Mouse (Mus musculus): ENCODE results near the gene Tmem14a.
"Not testable (repeated sequence)": the region's sequence is repeated elsewhere in the genome, so short reads cannot be mapped to it uniquely, and the experiment has no call there.

The Tmem14a gene

DNA sequence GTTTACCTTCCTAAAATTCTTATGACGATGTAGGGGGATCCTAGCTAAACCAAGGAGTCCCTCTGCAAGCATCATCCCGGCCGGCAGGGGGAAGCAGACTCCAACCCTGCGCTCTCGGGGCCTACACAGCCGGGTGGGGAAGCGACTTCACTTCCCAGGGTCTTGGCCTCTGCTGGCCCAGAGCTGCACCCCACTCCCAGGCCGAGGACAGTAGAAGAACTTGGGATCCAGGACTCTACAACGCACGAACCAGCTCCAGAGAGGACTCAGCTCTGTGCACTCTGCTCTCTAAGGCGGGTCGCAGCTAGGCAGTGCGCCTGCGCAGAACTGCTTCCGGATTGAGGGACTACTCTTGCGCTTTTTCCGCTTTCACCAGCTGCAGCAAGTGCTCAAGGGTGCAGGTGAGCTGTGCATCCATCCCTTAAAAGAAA lies at the start of gene Tmem14a:
TSS of gene Tmem14a (plus strand) at position 87 of the 431 bp plus-strand sequence.
- DNase-seq, result peak; percentile 86 to 91

DNA sequence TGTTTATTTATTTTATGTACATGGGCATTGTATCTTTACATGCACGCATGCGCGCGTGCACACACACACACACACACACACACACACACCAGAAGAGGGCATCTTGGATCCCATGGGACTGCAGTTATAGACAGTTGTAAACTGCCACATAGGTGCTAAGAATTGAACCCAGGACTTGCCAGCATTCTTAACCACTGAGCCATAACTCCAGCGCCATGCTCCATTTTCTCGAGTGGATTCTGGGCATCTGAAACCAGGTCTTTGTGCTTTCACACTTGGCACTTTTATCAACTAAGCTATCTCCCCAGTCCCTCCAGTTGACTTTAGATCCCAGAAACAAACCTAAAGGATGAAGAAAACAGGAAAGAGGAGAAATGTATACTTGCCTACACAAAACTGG lies 33.2 kb upstream of the Tmem14a start:
- DNase-seq, result no peak

DNA sequence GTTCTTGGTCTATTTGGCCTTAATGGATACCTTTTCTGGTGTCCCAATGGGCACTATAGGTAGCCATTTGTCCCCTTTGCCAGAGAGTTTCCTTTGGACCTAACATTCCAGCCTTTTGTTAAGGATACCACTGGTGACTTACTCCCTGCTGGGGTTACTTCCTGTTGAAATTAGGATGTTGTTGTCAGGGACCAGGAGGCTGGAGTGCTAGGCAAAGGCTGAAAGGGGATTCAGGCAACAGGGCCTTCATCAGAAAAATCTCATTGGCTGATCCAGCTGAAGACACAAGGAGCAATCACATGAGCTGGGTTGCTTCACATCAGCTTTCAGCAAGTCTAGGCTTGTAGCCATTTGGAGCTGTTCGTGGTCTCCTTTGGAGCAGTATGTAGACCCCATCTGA lies 12.1 kb upstream of the Tmem14a start:
- no peak for DNase-seq

DNA sequence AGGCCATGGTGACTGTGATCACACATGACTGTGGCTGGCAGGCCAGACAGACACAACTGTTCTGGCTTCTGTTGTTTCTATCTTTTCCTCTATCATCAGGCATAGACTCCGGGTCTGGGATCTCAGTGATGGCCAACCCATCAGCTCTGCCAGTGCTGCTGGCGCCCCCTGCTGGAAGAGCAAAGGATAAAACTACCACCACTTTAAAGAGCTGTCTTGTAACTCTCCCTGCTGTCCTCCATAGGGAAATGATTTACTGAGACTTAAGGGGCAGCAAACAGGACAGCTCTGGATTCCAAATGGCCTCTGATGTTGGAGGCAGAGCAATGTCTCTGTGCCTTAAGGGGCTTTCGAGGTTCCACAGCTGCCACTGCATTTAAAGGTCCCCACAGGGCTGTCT lies 4.8 kb upstream of the Tmem14a start:
- DNase-seq, result not testable (repeated sequence)

DNA sequence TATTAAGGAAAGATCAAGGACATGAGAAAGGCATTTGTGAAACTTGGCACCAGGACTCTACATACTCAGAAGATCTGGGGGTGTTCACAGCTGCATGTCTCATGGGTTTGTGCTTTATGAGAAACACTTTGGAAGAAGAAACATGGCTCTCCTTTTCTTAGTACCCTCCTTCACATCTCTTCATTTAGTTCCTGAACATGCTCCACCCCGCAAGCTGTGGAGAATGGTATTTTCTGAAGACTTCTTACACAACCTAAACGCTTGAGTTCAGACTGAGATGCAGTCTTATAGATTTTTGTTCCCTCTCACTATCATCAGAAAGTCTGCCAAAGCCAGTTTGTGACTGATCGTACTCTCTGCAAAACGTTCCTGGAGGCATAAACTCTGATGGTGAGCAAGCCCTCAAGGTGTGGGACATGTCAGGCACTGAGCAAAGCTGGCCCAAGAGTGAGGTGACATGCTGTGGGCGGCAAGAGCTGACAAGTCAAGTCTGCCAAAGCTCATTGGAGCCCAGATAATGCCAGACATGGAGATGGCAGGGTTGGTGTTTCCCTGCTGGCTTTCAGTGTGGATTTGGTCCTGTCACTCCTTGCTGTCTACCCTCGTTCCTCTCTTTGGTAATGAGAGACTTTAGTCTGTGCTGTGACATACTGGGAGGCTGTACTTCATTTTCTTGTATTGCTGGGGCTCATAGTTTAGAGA lies 4.2 kb upstream of the Tmem14a start:
- not testable (repeated sequence) for DNase-seq

GRCm38 (mm10) chr1:21227756-21228395 lies 9.5 kb downstream of the Tmem14a start:
- DNase-seq, result no peak

- DNase-seq, result not testable (repeated sequence)
Observed at GRCm38 (mm10) chr1:21228740-21229722, 10.7 kb downstream of the Tmem14a start.

DNA sequence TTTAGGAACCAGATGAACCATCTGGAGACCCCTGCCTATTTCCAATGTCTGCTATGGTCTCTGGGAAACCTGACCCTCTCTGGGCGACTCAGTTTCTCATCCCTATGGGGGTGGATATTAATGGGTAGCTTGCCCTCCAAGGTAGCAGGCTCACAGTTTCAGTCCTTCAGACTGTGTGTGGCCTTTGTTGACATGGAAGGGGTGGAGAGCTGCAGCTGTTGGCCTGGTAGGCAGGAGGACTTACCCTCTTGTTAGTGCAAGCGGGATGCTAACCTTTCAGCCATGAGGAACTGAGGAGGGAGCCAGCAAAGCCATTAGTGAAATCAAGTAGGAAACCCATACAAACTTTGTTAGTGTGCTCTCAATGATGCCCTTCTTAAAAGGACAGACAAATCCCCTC lies 12.0 kb downstream of the Tmem14a start:
- no peak for DNase-seq

- no peak for DNase-seq
Observed at GRCm38 (mm10) chr1:21231744-21232464, 13.5 kb downstream of the Tmem14a start.

- no peak for DNase-seq
Observed at GRCm38 (mm10) chr1:21232516-21232915, 14.1 kb downstream of the Tmem14a start.

DNA sequence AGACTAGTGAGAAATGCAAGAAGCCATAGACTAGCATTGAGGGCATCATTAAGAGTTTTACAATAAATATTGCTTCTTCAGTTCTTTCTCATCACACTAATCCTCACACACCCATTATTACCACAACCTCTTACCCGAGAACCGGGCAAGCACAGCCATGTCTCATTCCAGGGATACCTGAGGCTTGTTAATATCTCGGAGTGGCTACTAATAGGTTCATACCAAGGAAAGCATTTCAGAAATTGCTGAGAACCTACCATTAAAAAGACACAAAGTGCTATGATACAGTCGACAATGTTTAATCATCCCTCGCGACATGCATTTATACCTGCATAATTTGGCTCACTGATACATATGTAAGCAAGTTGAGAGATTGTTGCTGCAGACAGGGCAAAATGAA lies 17.0 kb downstream of the Tmem14a start:
- no peak for DNase-seq

- DNase-seq, result no peak
Observed at GRCm38 (mm10) chr1:21239911-21240898, 21.8 kb downstream of the Tmem14a start, which contains the start of gene Gsta3. Gsta3 (plus strand) TSS chr1:21240589.

DNA sequence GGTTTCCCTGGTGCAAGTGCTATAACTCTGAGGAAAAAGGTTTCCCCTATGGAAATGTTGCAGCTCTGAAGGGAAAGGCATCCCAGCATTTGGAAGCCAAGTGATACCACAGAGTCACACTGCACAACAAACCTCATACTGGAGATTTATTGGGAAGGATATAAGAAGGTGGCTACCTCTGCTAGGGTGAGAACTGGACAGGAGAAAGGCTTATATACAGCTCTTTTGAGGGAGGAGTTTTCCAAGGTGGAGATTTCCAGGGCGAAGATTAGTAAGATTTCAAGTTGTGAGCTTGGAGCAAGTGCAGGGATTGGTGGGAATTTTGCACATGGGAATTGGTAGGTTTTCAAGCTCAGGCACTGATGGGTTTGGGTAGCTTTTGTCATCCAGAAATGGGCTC lies 22.7 kb downstream of the Tmem14a start:
- no peak for DNase-seq

- DNase-seq, result no peak
Observed at GRCm38 (mm10) chr1:21244290-21244960, 26.1 kb downstream of the Tmem14a start.

DNA sequence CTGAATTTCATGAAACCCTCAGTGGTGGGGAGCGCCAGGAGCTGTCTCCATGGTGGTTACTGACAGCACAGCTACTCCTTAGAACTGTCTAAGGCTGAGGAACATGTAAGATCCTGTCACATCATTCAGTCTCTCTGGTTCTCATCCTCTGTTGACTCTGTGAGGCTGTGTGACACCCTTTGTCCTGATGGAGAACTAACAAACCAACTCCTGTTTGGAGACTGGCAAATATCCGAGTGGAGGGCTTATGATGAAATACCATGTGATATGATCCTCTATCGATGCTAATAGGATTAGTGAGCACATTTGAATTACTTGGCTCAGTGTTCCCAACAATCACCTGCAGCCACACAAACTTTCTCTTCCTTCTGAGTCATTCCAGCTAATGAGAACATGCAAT lies 27.8 kb downstream of the Tmem14a start:
- DNase-seq, result no peak

- DNase-seq, result no peak
Observed at GRCm38 (mm10) chr1:21247896-21248295, 29.5 kb downstream of the Tmem14a start.

DNA sequence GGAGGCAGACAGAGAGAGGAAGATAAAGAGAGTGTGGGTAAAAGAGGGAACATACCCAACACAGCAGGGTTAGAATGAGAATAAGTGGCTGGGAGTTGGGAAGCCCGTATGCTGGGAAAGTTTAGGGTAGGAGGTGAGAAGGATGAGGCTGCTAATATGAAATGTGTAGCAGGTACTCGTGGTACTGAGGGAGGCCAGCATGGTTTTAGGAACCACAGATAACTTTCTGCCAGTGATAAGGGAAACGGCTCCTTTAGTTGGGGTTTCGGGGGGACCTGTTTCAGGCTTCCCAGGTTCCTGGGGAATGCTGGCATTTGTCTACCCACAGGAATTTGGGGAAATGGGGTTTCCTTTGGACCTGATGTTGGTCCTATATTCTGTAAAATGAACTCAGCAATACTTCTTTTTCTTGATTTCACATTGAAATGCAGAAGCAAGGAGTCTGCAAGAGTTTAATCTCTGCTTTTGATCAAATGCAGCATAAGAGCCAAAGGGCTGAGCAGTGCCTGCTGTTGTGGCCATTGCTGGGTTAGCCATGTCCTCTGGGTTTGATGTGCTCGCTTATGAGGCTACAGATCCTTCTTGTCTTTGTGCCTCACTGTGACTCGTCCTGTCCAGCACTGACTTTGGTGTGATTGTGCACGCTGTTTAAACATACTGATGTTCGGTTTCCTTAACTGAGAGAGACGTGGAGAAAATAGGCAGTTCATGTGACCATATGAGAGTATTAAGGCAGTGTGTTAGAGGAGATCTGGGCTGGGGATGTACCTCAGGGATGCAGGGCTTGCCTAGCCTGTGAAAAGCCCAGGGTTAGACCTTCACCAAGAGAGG lies 30.4 kb downstream of the Tmem14a start:
- no peak for DNase-seq

DNA sequence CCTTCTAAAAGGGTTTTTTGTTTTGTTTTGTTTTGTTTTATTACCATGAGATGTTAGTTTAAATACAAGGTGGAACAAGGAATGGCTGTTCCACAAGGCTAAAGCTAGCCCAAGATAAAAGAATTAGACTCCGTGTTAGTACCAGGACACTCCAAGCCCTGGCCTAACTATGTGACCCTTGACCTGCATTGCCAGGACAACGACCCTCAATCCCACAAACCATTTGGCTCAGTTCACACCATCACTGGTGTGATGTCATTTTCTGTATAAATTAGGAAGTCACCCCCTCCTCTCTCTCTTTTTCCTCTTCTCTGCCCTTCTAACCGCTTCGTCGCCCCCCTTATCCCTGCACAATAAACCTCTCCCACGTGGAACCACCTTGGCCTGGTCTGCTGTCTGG lies 33.3 kb downstream of the Tmem14a start:
- no peak for DNase-seq

DNA sequence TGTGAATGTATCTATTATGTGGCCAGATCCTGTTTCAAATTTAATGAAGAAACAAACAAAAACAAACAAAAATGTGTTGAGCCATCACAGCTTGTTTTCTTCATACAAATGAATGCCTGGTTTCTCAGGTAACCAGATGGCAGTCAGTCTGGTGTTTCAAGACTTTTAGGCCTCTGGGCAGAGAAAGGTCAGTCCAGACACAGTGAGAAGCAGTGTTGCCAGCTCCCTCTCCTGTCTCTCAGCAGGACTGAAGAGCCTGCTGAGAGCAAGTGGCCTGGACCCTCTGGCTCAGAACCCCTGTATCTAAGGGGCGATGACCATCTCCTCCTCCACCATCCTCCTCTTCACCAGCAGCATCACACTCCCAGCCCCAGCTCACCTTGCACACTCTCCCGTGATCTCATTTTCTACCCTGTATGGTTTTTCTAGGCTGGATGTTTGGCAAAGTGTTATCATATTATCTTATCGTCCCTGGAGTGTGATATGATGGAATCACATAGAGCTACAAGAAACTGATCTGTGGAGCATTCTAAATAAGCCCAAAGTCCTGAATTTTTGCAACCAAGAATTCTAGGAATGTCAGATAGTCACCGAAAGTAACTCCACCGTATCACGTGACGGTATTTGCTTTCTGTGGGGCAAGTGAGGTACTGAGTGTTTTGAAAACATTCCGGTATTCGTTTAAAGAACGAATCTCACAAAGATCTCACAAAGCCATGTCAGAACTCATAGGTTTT lies 34.4 kb downstream of the Tmem14a start:
- DNase-seq, result no peak
